Mouse (Mus musculus) forebrain, embryonic 11.5 days (tissue): ENCODE data around the gene Olfr1339. TPM values are rescaled to one million over a fixed set of nuclear protein-coding genes. Genes with fewer than 3 reads are reported as not detected.

ENCODE experiments used
- ATAC-seq: fragments of 200-750 bp; cut with Nextera tagmentation; replicated peaks from 2 replicates; pipeline ENCODE4 v1.8.0; 2017; ENCODE audit warnings: moderate TSS enrichment; ENCODE audit not compliant: low FRiP score
- DNase-seq: peaks from one replicate; pipeline ENCODE4 v3.0.0-alpha.2; 2017; ENCODE audit warnings: low spot score
- H3K27ac ChIP-seq: fragments of 300-500 bp; sonication (generic); 2 replicates; pipeline ENCODE4 v1.5.1; 2014; ENCODE audit warnings: low read depth, low read length
- H3K27me3 ChIP-seq: fragments of 300-500 bp; sonication (generic); 2 replicates; pipeline ENCODE4 v1.6.1; 2014; ENCODE audit warnings: mild to moderate bottlenecking, low read length, mixed read lengths; ENCODE audit not compliant: control insufficient read depth, insufficient read depth
- H3K36me3 ChIP-seq: fragments of 300-500 bp; sonication (generic); 2 replicates; pipeline ENCODE4 v1.6.1; 2014; ENCODE audit warnings: mild to moderate bottlenecking, low read length, moderate library complexity, mixed read lengths; ENCODE audit not compliant: control insufficient read depth, insufficient read depth
- H3K4me1 ChIP-seq: fragments of 300-500 bp; sonication (generic); replicated peaks from 2 replicates; pipeline ENCODE4 v1.6.1; 2014; ENCODE audit warnings: low read length, mixed read lengths; ENCODE audit not compliant: control insufficient read depth, insufficient read depth
- H3K4me2 ChIP-seq: fragments of 300-500 bp; sonication (generic); 2 replicates; pipeline ENCODE4 v1.6.1; 2014; ENCODE audit warnings: low read depth, mild to moderate bottlenecking, low read length, moderate library complexity, mixed read lengths; ENCODE audit not compliant: severe bottlenecking
- H3K4me3 ChIP-seq: fragments of 300-500 bp; sonication (generic); 2 replicates; pipeline ENCODE4 v1.5.1; 2014; ENCODE audit warnings: low read depth, low read length
- H3K9ac ChIP-seq: fragments of 300-500 bp; sonication (generic); 2 replicates; pipeline ENCODE4 v1.6.1; 2014; ENCODE audit warnings: low read length
- H3K9me3 ChIP-seq: fragments of 300-500 bp; sonication (generic); 2 replicates; pipeline ENCODE4 v1.6.1; 2016; ENCODE audit warnings: low read length, mixed read lengths; ENCODE audit not compliant: control insufficient read depth
- WGBS: fragments of 180-500 bp; shearing (Covaris S2); extraction: QIAGEN DNeasy Blood & Tissue Kit; methylation state at CpG from one replicate; pipeline ENCODE4 v1.1.7; 2014; 5-methylcytosine and 5-hydroxymethylcytosine counted together
- polyA plus RNA-seq: library from polyadenylated mRNA; unstranded; fragments of >200 nt; fragmentation: Nextera tagmentation; extraction: Ambion mirVana; gene quantifications from 2 replicates; pipeline ENCODE4 v1.2.1, GENCODE M21; 2014

The Olfr1339 gene
- 0.12 and 0.17 TPM in 2 replicates for polyA plus RNA-seq

DNA sequence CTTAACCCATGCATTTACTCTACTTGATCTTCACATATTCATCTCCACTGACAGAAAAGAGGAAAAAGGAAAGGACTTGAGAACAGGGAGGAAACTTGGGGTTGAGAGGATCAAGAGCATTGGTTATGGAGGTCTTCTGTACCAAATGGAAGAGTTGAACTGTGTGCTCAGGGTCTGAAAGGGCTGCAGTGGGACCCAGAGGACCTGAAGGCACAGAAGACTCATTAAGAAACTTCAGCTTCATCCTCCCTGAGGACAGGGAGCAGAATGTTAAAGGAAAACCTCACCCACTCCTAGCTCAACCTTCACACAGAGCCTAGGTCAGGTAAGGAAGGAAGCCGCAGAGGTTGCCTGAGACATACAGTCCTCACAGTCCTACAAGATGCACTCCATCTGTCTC lies at the start of gene Olfr1339:
TSS of gene Olfr1339 (plus strand) at position 301 of the 400 bp plus-strand sequence.
- no peak for DNase-seq
- no peak within 1 kb of the TSS for H3K4me3 ChIP-seq
- H3K27ac ChIP-seq, result no peak within 1 kb of the TSS
- H3K4me1 ChIP-seq, result no peaks in the 10 kb centered on the region
- no peak for ATAC-seq
- 91% methylated on average over 1 of the region's 1 CpGs for WGBS
- no peak within 1 kb of the TSS for H3K9ac ChIP-seq
- H3K36me3 ChIP-seq, result no peaks in the 10 kb centered on the region
- H3K4me2 ChIP-seq, result no peak within 1 kb of the TSS
- H3K27me3 ChIP-seq, result no peaks in the 10 kb centered on the region
- H3K9me3 ChIP-seq, result no peaks in the 10 kb centered on the region

DNA sequence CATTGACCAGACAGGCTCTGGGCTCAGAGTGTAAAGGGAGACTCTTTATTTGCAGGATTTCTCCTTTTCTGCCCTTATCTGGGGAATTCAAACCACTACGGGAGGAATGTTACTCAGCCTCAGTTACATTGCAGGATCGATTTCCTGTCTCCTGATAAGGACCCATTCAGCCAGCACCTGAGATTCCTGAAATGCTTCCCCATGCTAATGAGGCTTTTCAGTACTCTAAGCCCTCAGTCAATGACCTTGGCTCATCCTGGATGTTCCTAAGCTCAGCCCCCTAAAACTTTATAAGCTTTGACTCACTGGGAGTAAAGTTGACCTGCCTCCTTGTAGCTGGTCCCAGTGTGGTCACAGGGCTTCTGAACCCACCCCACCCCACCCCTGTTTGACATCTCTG lies 44.9 kb upstream of the Olfr1339 start:
- H3K4me3 ChIP-seq, result no peak overlapping the region
- DNase-seq, result no peak
- no peak for ATAC-seq
- no peaks in the 10 kb centered on the region for H3K27me3 ChIP-seq
- H3K9me3 ChIP-seq, result no peaks in the 10 kb centered on the region
- H3K27ac ChIP-seq, result no peak overlapping the region
- H3K9ac ChIP-seq, result no peak overlapping the region
- H3K4me2 ChIP-seq, result no peak overlapping the region
- H3K4me1 ChIP-seq, result no peaks in the 10 kb centered on the region
- 77% methylated on average over 2 of the region's 2 CpGs for WGBS
- no peaks in the 10 kb centered on the region for H3K36me3 ChIP-seq

DNA sequence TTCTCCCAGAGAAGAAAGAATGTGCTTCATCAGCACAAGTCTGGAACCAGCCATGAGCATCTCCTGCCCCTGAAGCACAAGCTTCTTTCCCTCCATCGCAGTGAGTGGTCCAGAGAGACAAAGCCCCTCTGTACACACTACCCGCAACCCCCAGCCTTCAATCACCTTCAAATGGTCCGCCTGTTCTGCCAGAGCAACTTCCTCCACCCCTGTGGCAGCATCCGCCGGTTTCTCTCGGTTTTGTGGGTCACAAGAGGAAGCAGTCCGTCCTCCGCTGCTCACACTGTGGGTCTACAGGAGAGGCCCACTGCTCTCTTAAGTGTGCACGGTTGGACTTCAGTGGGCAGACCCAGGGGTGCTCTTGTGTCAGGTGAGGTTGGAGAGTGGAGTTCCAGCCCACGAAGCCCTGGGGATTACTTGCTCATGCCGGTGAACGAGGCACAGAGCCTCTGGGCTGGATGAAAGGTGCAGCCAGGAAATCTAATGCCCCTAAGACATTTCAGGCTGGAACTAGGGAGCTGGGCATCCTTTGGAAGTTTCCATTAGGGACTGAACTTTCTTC lies 39.5 kb upstream of the Olfr1339 start, which contains the start of gene Olfr1342:
TSS of gene Olfr1342 (minus strand) at position 345 of the 562 bp plus-strand sequence.
- no peaks in the 10 kb centered on the region for H3K4me1 ChIP-seq
- ATAC-seq (no peak), DNase-seq (no peak)
- no peaks in the 10 kb centered on the region for H3K27me3 ChIP-seq
- no peak within 1 kb of the TSS for H3K4me2 ChIP-seq
- H3K4me3 ChIP-seq, result no peak within 1 kb of the TSS
- no peaks in the 10 kb centered on the region for H3K36me3 ChIP-seq
- no peak within 1 kb of the TSS for H3K27ac ChIP-seq
- H3K9ac ChIP-seq, result no peak within 1 kb of the TSS
- no peaks in the 10 kb centered on the region for H3K9me3 ChIP-seq
- 58% methylated on average over 12 of the region's 12 CpGs for WGBS

DNA sequence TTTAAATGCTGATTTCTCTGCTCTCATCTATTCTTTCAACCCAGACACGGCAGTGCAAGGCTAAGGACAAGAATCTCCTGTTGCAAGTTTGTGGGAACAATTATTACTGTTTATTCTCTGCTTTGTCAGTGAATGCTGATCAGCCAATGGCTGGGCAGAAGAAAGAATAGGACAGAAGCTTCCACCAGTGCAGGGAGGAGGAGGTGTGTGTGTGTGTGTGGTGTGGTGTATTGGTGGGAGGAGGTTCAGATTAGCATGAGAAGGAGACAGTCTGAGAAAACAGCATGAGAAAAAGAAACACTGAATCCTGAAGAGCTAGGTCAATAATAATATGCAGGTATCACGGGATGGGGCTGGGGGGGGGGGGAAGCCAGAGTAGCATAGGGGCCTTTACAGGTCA lies 38.2 kb upstream of the Olfr1339 start:
- no peak for ATAC-seq
- no peak overlapping the region for H3K9ac ChIP-seq
- DNase-seq, result no peak
- H3K27me3 ChIP-seq, result no peaks in the 10 kb centered on the region
- H3K36me3 ChIP-seq, result no peaks in the 10 kb centered on the region
- no peak overlapping the region for H3K27ac ChIP-seq
- no peak overlapping the region for H3K4me3 ChIP-seq
- H3K4me2 ChIP-seq, result no peak overlapping the region
- no peaks in the 10 kb centered on the region for H3K9me3 ChIP-seq
- 41% methylated on average over 2 of the region's 2 CpGs for WGBS
- H3K4me1 ChIP-seq, result no peaks in the 10 kb centered on the region

DNA sequence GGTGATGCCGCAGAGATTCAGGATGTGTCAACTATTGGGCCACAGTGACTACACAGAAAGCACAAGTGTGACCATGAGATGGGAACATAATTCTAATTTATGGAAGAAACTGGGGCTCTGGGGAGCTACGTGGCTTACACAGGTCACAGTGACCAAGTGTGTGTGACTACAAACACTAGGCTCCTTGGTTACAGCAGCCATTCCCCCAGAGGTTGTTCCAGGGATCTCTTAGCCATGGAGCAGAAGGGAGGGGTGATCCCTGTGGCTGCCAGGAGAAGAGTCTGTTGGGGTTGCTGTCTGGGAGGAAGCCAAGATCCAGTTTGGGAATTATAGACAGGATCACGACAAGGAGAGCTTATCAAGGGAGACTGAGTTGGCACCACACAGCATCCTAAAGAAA lies 28.8 kb upstream of the Olfr1339 start, which contains the start of gene Olfr1341:
TSS of gene Olfr1341 (plus strand) at position 301 of the 400 bp plus-strand sequence.
- no peaks in the 10 kb centered on the region for H3K4me1 ChIP-seq
- 80% methylated on average over 3 of the region's 3 CpGs for WGBS
- no peak for ATAC-seq

DNA sequence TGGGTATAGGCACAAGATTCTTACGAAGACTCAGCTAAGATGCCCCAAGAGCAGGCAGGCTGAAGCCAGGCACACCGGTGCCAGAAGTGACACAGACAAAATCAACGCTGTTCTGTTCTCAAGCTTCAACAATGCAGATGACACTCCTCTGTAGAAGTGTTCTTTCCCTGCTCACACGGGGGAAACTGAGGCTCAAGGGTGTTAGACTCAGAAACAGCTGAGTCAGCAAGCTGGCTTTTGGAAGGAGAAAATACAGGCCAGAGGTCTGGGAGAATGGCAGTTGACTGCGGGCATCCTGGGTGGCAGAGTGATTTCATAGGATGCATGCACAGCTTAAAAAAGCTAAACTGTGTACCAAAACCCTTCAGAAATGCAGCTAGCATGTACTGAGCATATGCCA lies 23.9 kb upstream of the Olfr1339 start:
- WGBS, result 78% methylated on average over 5 of the region's 5 CpGs
- ATAC-seq, result no peak

More for the DNA sequence above, 28.8 kb upstream of the Olfr1339 start, which contains the start of gene Olfr1341:
- Histone ChIP-seq H3K27me3 (no peaks in the 10 kb centered on the region), H3K4me3 (no peak within 1 kb of the TSS), H3K4me2 (no peak within 1 kb of the TSS), H3K9ac (no peak within 1 kb of the TSS), H3K27ac (no peak within 1 kb of the TSS), H3K36me3 (no peaks in the 10 kb centered on the region), H3K9me3 (no peaks in the 10 kb centered on the region)
- DNase-seq, result no peak

DNA sequence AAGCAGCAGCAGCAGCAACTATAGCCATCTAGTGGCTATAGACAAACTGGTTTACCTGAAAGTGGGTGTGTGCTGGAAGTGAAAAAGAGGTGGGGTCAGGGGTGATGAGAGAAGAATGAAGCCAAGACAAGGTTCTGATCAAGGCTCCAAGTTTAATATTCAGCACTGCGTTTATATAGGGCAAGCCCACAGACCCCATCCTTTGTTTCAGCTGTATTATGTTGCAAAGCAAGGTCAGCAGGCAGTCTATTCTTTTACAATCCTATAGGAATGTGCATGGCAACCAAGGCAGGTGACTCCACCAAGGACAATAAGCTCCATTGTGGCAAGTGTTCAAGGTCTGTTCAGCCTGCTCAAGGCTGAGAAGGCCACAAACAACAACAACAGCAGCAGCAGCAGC lies 20.3 kb upstream of the Olfr1339 start:
- 12% methylated on average over 1 of the region's 1 CpGs for WGBS
- Histone ChIP-seq H3K9ac (no peak overlapping the region), H3K4me3 (no peak overlapping the region), H3K4me2 (no peak overlapping the region), H3K4me1 (no peaks in the 10 kb centered on the region), H3K36me3 (no peaks in the 10 kb centered on the region), H3K27me3 (no peaks in the 10 kb centered on the region), H3K9me3 (no peaks in the 10 kb centered on the region), H3K27ac (no peak overlapping the region)
- ATAC-seq (no peak), DNase-seq (no peak)

More for the DNA sequence above, 23.9 kb upstream of the Olfr1339 start:
- no peak overlapping the region for H3K4me3 ChIP-seq
- no peak for DNase-seq
- H3K4me1 ChIP-seq, result no peaks in the 10 kb centered on the region
- H3K36me3 ChIP-seq, result no peaks in the 10 kb centered on the region
- no peak overlapping the region for H3K4me2 ChIP-seq
- no peaks in the 10 kb centered on the region for H3K9me3 ChIP-seq
- H3K27me3 ChIP-seq, result no peaks in the 10 kb centered on the region
- no peak overlapping the region for H3K9ac ChIP-seq
- no peak overlapping the region for H3K27ac ChIP-seq

DNA sequence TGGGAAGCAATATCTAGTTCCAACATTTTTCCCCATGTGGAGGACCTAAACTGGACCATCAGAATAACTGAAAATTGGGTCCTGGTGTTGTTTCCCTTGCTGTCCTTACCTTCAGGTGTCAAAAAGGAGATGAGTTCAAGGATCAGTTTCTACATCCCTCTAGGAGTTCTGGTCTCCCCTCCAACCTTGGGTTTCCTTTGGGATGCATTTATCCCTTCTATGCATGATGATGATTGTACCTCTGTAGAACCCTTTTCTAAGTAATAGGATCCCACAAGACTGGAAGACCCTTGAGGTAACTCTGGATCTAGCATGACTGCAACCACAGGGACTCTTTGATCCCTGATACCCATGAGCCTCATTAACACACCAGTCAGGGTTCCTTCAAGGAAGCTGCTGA lies 12.1 kb upstream of the Olfr1339 start, which contains the start of gene Olfr1340:
TSS of gene Olfr1340 (plus strand) at position 301 of the 400 bp plus-strand sequence.
- H3K36me3 ChIP-seq, result no peaks in the 10 kb centered on the region
- H3K27ac ChIP-seq, result no peak within 1 kb of the TSS
- H3K4me3 ChIP-seq, result no peak within 1 kb of the TSS
- no peak for DNase-seq
- H3K4me2 ChIP-seq, result no peak within 1 kb of the TSS
- no peaks in the 10 kb centered on the region for H3K27me3 ChIP-seq
- H3K9ac ChIP-seq, result no peak within 1 kb of the TSS
- no peaks in the 10 kb centered on the region for H3K4me1 ChIP-seq
- H3K9me3 ChIP-seq, result no peaks in the 10 kb centered on the region
- ATAC-seq, result no peak
